Mouse (Mus musculus) neural tube, embryonic 13.5 days (tissue): ENCODE measurements around the gene Ano2. TPM values are rescaled to one million over a fixed set of nuclear protein-coding genes. Genes with fewer than 3 reads are reported as not detected.

Experiments
- ATAC-seq: fragments of 200-750 bp; cut with Nextera tagmentation; 2 replicates; pipeline ENCODE4 v1.8.0; 2017; ENCODE audit warnings: low read depth, mild to moderate bottlenecking, moderate TSS enrichment, moderate library complexity
- H3K27ac ChIP-seq: fragments of 300-500 bp; sonication (generic); replicated peaks from 2 replicates; pipeline ENCODE4 v1.5.1; 2015; ENCODE audit warnings: moderate library complexity, mild to moderate bottlenecking, inconsistent platforms
- H3K27me3 ChIP-seq: fragments of 300-500 bp; sonication (generic); 2 replicates; pipeline ENCODE4 v1.6.1; 2015; ENCODE audit warnings: mild to moderate bottlenecking, inconsistent platforms
- H3K36me3 ChIP-seq: fragments of 300-500 bp; sonication (generic); 2 replicates; pipeline ENCODE4 v1.6.1; 2015; ENCODE audit warnings: mild to moderate bottlenecking, inconsistent platforms
- H3K4me1 ChIP-seq: fragments of 300-500 bp; sonication (generic); replicated peaks from 2 replicates; pipeline ENCODE4 v1.6.1; 2015; ENCODE audit warnings: inconsistent platforms
- H3K4me2 ChIP-seq: fragments of 300-500 bp; sonication (generic); 2 replicates; pipeline ENCODE4 v1.6.1; 2015; ENCODE audit warnings: inconsistent platforms, mild to moderate bottlenecking, moderate library complexity
- H3K4me3 ChIP-seq: fragments of 300-500 bp; sonication (generic); 2 replicates; pipeline ENCODE4 v1.5.1; 2015; ENCODE audit warnings: mild to moderate bottlenecking, inconsistent platforms
- H3K9ac ChIP-seq: fragments of 300-500 bp; sonication (generic); 2 replicates; pipeline ENCODE4 v1.6.1; 2015; ENCODE audit warnings: moderate library complexity, mild to moderate bottlenecking, inconsistent platforms
- H3K9me3 ChIP-seq: fragments of 300-500 bp; sonication (generic); 2 replicates; pipeline ENCODE4 v1.6.1; 2016; ENCODE audit warnings: inconsistent platforms
- WGBS: fragments of 180-500 bp; shearing (Covaris S2); methylation state at CpG from one replicate; pipeline ENCODE4 v1.1.7; 2015; 5-methylcytosine and 5-hydroxymethylcytosine counted together
- polyA plus RNA-seq: library from polyadenylated mRNA; unstranded; fragments of >200 nt; fragmentation: Nextera tagmentation; extraction: Ambion mirVana; gene quantifications from 2 replicates; pipeline ENCODE4 v1.2.1, GENCODE M21; 2015

Gene Ano2
- polyA plus RNA-seq, 1 experiment from 2014 or later = 0.60 TPM

GRCm38 (mm10) chr6:125748646-125749045 lies 58.4 kb downstream of the Ano2 start:
- H3K4me3 ChIP-seq = no peak overlapping the region

GRCm38 (mm10) chr6:125762851-125763519 lies 72.8 kb downstream of the Ano2 start:
- Histone ChIP-seq H3K36me3 (no peaks in the 10 kb centered on the region), H3K27me3 (no peaks in the 10 kb centered on the region), H3K4me3 (no peak overlapping the region), H3K4me1 (no peaks in the 10 kb centered on the region), H3K9me3 (no peaks in the 10 kb centered on the region), H3K9ac (no peak overlapping the region), H3K27ac (no peak overlapping the region), H3K4me2 (no peak overlapping the region)
- WGBS = 79% methylated on average over 11 of the region's 11 CpGs
- no peak for ATAC-seq

More at GRCm38 (mm10) chr6:125748646-125749045, 58.4 kb downstream of the Ano2 start:
- no peak for ATAC-seq
- no peaks in the 10 kb centered on the region for H3K36me3 ChIP-seq
- 70% methylated on average over 3 of the region's 3 CpGs for WGBS
- H3K27me3 ChIP-seq = no peaks in the 10 kb centered on the region
- no peak overlapping the region for H3K9ac ChIP-seq
- H3K27ac ChIP-seq = no peak overlapping the region
- no peak overlapping the region for H3K4me2 ChIP-seq
- no peaks in the 10 kb centered on the region for H3K9me3 ChIP-seq
- 0 out of 2 replicates have a peak, but pooled peaks cover 6% of the 10 kb centered on the region for H3K4me1 ChIP-seq

GRCm38 (mm10) chr6:125773256-125773655 lies 83.0 kb downstream of the Ano2 start:
- no peak overlapping the region for H3K4me3 ChIP-seq
- H3K27me3 ChIP-seq = no peaks in the 10 kb centered on the region
- H3K9me3 ChIP-seq = no peaks in the 10 kb centered on the region
- H3K36me3 ChIP-seq = no peaks in the 10 kb centered on the region
- 49% methylated on average over 5 of the region's 5 CpGs for WGBS
- no peaks in the 10 kb centered on the region for H3K4me1 ChIP-seq
- H3K4me2 ChIP-seq = no peak overlapping the region
- H3K27ac ChIP-seq = no peak overlapping the region
- no peak for ATAC-seq
- H3K9ac ChIP-seq = no peak overlapping the region

GRCm38 (mm10) chr6:125776291-125776690 lies 86.1 kb downstream of the Ano2 start:
- Histone ChIP-seq H3K4me3 (no peak overlapping the region), H3K27ac (no peak overlapping the region), H3K4me2 (no peak overlapping the region), H3K27me3 (no peaks in the 10 kb centered on the region), H3K9ac (no peak overlapping the region), H3K4me1 (no peaks in the 10 kb centered on the region), H3K9me3 (no peaks in the 10 kb centered on the region), H3K36me3 (no peaks in the 10 kb centered on the region)
- no peak for ATAC-seq
- WGBS = 80% methylated on average over 5 of the region's 5 CpGs

GRCm38 (mm10) chr6:125802954-125803353 lies 112.7 kb downstream of the Ano2 start:
- H3K27me3 ChIP-seq = peaks cover 6% of the 10 kb centered on the region; the same call in 1 of the 2 replicates
- H3K4me3 ChIP-seq = no peak overlapping the region
- H3K9me3 ChIP-seq = no peaks in the 10 kb centered on the region
- ATAC-seq = no peak; the same call in 1 of the 2 replicates
- H3K9ac ChIP-seq = no peak overlapping the region
- peaks cover 11% of the 10 kb centered on the region; the same call in 1 of the 2 replicates for H3K4me1 ChIP-seq
- 66% methylated on average over 8 of the region's 8 CpGs for WGBS
- H3K4me2 ChIP-seq = no peak overlapping the region
- no peak overlapping the region for H3K27ac ChIP-seq
- no peaks in the 10 kb centered on the region for H3K36me3 ChIP-seq

- H3K4me2 ChIP-seq = peak overlapping the region; percentile 26
- WGBS = 36% methylated on average over 20 of the region's 20 CpGs
These were observed 113.3 kb downstream of the Ano2 start for GRCm38 (mm10) chr6:125803364-125804011.

GRCm38 (mm10) chr6:125808996-125809649 lies 118.9 kb downstream of the Ano2 start:
- H3K4me2 ChIP-seq = no peak overlapping the region
- no peaks in the 10 kb centered on the region for H3K36me3 ChIP-seq
- H3K4me3 ChIP-seq = no peak overlapping the region
- H3K9me3 ChIP-seq = no peaks in the 10 kb centered on the region
- WGBS = 78% methylated on average over 9 of the region's 9 CpGs
- H3K4me1 ChIP-seq = 0 out of 2 replicates have a peak, but pooled peaks cover 8% of the 10 kb centered on the region
- H3K9ac ChIP-seq = no peak overlapping the region
- H3K27ac ChIP-seq = no peak overlapping the region
- H3K27me3 ChIP-seq = no peaks in the 10 kb centered on the region; the same call in 1 of the 2 replicates
- ATAC-seq = no peak

More at GRCm38 (mm10) chr6:125803364-125804011, 113.3 kb downstream of the Ano2 start:
- H3K9me3 ChIP-seq = no peaks in the 10 kb centered on the region
- ATAC-seq = no peak
- H3K36me3 ChIP-seq = no peaks in the 10 kb centered on the region
- peaks cover 12% of the 10 kb centered on the region; the same call in 1 of the 2 replicates for H3K4me1 ChIP-seq
- H3K4me3 ChIP-seq = no peak overlapping the region
- H3K27ac ChIP-seq = no peak overlapping the region
- 0 out of 2 replicates have a peak overlapping the region, but pooled peaks have one; percentile 8 for H3K9ac ChIP-seq
- H3K27me3 ChIP-seq = peaks cover 6% of the 10 kb centered on the region; the same call in 1 of the 2 replicates

- H3K4me1 ChIP-seq = 0 out of 2 replicates have a peak, but pooled peaks cover 8% of the 10 kb centered on the region
- no peak overlapping the region for H3K4me3 ChIP-seq
- no peaks in the 10 kb centered on the region for H3K9me3 ChIP-seq
- H3K27me3 ChIP-seq = no peaks in the 10 kb centered on the region; the same call in 1 of the 2 replicates
- H3K27ac ChIP-seq = no peak overlapping the region
- H3K36me3 ChIP-seq = no peaks in the 10 kb centered on the region
- H3K9ac ChIP-seq = no peak overlapping the region
- 38% methylated on average over 2 of the region's 2 CpGs for WGBS
- no peak overlapping the region for H3K4me2 ChIP-seq
- ATAC-seq = no peak
These were observed 121.2 kb downstream of the Ano2 start for GRCm38 (mm10) chr6:125811395-125811794.

GRCm38 (mm10) chr6:125838121-125838520 lies 147.9 kb downstream of the Ano2 start:
- 0 out of 2 replicates have a peak, but pooled peaks cover 4% of the 10 kb centered on the region for H3K4me1 ChIP-seq
- no peak overlapping the region for H3K4me3 ChIP-seq
- H3K36me3 ChIP-seq = no peaks in the 10 kb centered on the region
- H3K9ac ChIP-seq = no peak overlapping the region
- no peak for ATAC-seq
- H3K27me3 ChIP-seq = no peaks in the 10 kb centered on the region
- no peaks in the 10 kb centered on the region for H3K9me3 ChIP-seq
- no peak overlapping the region for H3K4me2 ChIP-seq
- H3K27ac ChIP-seq = no peak overlapping the region
- 32% methylated on average over 4 of the region's 4 CpGs for WGBS

GRCm38 (mm10) chr6:125841284-125841683 lies 151.1 kb downstream of the Ano2 start:
- Histone ChIP-seq H3K4me2 (no peak overlapping the region), H3K4me3 (no peak overlapping the region), H3K9me3 (no peaks in the 10 kb centered on the region; the same call in 1 of the 2 replicates), H3K27me3 (no peaks in the 10 kb centered on the region), H3K9ac (no peak overlapping the region), H3K36me3 (no peaks in the 10 kb centered on the region), H3K4me1 (0 out of 2 replicates have a peak, but pooled peaks cover 4% of the 10 kb centered on the region), H3K27ac (no peak overlapping the region)
- WGBS = 83% methylated on average over 3 of the region's 3 CpGs
- no peak for ATAC-seq

GRCm38 (mm10) chr6:125851196-125851595 lies 161.0 kb downstream of the Ano2 start:
- WGBS = 81% methylated on average over 4 of the region's 4 CpGs
- ATAC-seq = no peak
- H3K9ac ChIP-seq = no peak overlapping the region
- no peak overlapping the region for H3K4me3 ChIP-seq
- H3K27me3 ChIP-seq = no peaks in the 10 kb centered on the region
- H3K4me1 ChIP-seq = no peaks in the 10 kb centered on the region
- H3K9me3 ChIP-seq = no peaks in the 10 kb centered on the region
- H3K36me3 ChIP-seq = no peaks in the 10 kb centered on the region
- no peak overlapping the region for H3K4me2 ChIP-seq
- H3K27ac ChIP-seq = no peak overlapping the region

GRCm38 (mm10) chr6:125858294-125858693 lies 168.1 kb downstream of the Ano2 start:
- no peaks in the 10 kb centered on the region for H3K27me3 ChIP-seq
- H3K9ac ChIP-seq = no peak overlapping the region
- WGBS = 75% methylated on average over 1 of the region's 1 CpGs
- no peak overlapping the region for H3K27ac ChIP-seq
- no peaks in the 10 kb centered on the region for H3K4me1 ChIP-seq
- H3K4me2 ChIP-seq = no peak overlapping the region
- no peaks in the 10 kb centered on the region for H3K9me3 ChIP-seq
- no peak for ATAC-seq
- no peak overlapping the region for H3K4me3 ChIP-seq
- H3K36me3 ChIP-seq = no peaks in the 10 kb centered on the region
